Mouse (Mus musculus) CD4-positive helper T cell, adult 2 months (primary cell): ENCODE data around the gene Plpp7.
A peak's percentile ranks its signal among the peaks of the same experiment; 100 is the strongest.

ENCODE experiments used
- DNase-seq: peaks from one replicate; pipeline ENCODE4 v3.0.0-alpha.2; 2012; ENCODE audit warnings: low read depth, missing footprints, low spot score

The Plpp7 gene

DNA sequence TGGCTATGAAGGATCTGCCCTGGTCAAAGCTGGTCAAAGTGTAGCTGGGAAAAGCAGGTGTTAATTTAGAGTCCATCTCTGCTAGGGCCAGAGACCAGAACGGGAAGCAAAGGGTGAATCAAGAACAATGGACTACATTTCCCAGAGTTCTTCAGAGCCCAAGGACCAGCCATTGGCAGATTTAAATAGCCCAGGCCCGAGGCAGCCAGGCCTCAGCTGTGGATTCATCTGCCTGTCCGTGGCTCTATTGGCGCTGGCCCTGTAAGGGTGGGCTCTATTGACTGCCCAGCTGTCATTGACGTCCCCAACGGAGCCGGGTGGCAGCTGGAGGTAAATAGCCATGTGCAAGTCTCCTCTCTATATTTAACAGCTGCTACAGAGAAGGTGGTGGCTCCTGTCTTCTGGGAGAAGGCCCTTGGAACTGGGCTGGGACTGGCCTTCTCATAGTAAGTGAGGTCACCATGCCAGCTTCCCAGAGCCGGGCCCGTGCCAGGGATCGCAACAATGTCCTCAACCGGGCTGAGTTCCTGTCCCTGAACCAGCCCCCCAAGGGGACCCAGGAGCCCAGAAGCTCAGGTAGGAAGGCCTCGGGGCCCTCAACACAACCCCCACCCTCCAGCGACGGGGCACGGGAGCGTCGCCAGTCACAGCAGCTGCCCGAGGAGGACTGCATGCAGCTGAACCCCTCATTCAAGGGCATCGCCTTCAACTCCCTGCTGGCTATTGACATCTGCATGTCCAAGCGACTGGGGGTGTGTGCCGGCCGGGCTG is at the start of gene Plpp7:
Gene Plpp7 (plus strand): TSS at position 178 of the 771 bp plus-strand sequence.
- no peak for DNase-seq

DNA sequence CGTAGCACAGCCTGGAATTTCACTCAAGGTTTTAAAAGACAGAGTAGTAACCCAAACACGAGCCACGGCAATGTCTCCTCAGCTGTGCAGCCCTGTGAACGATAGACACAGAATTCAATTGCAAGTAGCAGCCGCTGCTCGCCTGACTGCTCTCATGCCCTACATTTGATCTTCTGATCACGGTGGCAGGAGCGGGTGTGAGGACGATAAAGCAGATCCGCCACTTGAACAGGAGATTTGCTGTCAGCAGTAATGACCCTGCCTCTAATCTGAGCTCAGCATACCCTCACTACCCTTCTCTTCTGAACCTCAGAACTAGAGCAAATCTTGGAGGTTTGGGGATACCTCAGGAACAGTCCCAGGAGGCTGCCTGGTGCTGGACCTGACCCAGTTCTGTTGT is 49.3 kb upstream of the Plpp7 start:
- no peak for DNase-seq

DNA sequence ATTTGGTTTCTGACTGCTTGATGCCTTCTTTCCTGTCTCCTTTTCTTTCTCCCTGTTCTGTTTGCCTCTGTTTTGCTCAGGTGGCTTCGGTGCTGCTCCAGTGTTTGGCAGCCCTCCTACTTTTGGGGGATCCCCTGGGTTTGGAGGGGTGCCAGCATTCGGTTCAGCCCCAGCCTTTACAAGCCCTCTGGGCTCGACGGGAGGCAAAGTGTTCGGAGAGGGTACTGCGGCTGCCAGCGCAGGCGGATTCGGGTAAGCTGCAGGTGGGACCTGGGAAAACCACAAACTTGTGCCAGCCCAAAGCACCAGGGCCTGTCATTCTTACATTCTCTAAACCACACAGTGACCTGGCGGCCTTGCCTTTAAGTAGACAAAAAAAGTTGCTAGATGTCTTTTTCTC is 48.0 kb upstream of the Plpp7 start:
- peak; percentile 68 for DNase-seq

DNA sequence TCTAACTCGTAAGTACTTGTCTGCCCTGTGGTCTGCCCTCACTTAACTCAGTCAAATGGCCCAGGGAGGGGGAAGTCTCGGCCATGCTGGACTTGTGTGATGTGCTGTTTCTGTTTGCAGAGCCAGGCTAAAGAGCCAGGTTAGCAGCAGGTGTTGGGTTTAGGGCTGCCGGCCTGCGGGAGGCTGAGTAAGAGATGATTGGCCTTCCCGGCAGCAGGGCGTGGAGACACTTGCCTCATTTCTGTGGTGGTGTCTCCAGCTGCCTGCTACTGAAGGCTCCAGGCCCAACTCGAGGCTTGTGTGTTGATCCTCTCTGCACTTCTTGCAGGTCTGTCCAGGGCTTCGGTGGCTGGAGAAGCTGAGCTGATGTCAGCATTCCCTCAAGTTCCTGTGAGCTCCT is 43.5 kb upstream of the Plpp7 start:
- no peak for DNase-seq

DNA sequence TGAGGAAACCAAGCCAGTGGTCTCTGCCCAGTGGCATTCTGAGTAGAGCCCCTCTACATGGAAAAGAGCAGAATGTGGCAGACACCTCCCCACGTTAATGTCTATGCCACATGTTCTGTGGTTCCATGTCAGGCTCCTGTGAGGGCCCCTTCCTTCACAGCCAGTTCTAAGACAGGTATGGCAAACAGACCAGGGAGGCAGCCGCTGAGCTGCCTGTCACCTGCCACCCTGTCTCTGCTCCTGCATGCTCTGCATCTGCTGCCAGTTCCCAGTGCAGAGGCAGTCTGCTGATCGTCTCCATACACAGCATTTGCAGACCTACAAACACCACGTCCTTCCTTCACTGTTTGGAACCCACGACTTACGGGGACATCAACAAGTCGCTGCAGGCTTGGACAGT is 42.9 kb upstream of the Plpp7 start:
- DNase-seq: no peak

DNA sequence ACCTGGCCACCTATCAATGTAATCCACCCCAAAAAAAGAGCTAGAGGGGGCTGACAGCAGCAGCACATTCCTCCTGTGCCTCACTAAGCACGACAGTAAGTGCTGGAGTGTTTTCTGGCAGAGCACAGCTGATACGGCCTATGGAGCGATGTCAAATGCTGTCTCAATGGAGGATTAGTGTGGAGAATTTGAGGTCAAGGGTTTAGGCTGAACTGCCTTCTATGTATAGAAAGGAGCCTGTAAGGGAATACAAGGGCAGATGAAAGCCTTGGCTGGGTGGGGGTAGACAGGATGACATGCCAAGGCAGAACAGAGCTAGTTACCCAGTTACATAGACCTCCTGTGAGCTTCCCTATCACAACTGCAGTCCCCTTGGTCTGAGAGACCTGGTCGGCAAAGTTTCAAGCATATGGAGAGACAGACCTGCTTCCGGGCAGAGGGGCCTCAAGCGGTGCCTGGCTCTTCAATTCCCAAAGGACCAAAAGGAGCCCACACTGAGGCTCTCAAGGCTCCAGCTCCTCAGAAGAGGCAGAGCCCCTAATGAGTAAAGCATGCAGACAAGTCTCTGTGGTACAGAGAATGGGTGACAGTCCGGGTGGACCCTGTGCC is 39.9 kb upstream of the Plpp7 start:
- no peak for DNase-seq

DNA sequence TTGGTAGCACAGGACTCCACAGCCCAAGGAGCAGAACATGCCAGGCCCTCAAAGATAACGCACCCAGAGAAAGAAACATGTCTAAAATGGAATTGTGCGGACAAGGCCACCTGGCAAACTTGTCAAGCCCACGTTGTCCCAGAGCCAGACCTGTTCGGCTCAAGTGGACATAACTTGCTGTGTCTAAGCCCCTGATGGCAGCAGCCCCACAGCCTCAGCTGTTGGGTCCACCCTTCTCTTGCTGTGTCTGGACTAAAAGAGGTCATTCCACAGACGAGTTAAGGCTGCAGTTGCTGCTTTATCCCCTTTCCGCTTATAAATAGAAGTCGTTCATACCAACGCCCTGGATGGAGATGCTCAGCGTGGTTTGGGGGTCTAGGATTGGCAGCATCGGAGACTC is 38.8 kb upstream of the Plpp7 start:
- DNase-seq: no peak

DNA sequence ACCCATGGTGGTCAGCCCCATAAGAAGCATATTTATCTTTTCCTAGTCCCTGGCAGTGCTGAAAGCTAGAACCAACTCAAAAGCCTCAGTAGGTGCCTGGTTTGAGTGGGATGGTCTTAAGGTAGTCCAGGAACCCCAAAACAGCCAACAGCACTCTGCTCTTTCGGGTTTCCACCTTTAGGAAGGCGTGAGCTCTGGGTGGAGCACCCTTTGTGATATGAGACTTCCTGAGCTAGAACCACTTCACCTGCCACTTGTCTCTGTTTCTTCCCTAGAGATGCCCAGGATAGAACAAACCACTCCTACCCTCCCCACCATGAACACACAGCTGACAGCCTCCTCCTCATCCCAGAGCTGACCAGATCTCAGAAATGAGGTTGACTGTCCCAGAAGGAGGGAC is 38.0 kb upstream of the Plpp7 start:
- peak; percentile 74 for DNase-seq

DNA sequence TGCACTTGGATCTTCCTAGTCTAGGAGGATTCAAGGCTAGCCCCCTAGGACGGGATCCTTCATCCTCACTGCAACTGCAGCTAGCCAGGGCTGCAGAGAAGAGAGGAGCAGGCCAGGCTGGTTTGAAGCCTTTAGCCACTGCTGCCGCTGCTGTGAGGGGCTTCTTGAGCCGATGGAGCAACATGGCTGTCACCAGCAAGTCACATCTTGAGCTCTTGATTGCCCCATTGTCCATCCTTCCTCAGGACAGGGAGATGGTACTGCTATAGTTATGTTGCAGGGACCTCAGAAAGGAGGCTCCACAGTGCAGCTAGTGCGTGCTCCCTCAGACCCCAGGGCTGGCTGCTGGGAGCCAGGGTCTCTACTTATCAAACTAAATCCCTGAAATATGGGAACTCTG is 37.5 kb upstream of the Plpp7 start:
- DNase-seq: no peak

DNA sequence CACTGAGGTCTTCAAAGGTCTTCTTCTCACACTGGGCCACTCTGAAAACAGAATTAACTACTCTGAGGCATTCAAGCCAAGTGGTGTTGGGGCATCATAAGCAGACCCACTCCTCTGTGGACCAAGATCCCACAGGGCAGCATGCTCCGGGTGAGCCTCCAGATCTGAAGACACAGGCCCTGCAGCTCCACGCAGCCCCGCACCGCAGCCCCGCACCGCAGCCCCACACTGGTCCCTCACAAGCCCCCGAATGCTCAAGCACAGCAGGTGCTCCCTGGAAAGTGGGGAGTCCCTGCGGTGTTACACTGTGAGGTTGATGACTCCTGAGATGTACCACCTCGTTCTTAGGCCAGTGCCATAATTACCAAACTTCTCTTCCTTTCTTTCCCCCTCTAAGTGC is 37.1 kb upstream of the Plpp7 start:
- no peak for DNase-seq

DNA sequence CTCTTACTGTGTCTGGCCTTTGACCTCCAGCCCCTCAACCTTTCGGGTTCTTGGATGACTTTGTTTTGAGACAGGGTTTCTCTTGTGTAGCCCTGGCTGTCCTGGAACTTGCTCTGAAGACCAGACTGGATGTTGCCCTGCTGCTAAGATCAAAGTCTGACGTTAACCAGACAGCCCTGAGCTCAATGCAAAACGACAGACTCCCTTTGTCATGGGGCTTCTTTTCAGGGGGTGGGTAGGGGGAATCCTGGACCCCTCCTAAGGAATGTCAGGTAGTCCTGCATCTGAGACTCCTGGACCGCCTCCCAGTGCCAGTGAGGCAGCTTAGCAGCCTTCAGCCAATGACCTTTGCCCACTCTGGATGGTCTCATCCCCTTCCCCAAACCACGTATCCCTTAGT is 36.6 kb upstream of the Plpp7 start:
- no peak for DNase-seq

DNA sequence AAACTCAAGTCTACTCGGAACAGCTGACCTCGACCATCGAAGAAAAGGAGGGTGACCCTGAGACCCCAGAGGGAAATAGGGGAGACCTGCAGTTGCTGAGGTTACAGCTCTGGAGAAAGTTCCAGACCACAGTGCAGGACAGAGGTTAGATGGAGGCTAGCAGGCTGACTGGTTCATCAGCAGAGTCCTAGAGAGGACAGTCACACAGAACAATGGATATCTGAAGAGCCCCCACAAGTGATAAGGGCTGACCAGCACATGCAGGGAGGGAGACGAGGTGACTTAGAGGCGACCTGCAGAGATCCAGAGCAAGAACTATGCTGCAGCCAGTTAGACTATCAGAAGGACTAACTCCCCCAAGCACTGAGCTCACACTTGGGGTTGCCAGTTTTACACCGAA is 35.7 kb upstream of the Plpp7 start:
- no peak for DNase-seq

DNA sequence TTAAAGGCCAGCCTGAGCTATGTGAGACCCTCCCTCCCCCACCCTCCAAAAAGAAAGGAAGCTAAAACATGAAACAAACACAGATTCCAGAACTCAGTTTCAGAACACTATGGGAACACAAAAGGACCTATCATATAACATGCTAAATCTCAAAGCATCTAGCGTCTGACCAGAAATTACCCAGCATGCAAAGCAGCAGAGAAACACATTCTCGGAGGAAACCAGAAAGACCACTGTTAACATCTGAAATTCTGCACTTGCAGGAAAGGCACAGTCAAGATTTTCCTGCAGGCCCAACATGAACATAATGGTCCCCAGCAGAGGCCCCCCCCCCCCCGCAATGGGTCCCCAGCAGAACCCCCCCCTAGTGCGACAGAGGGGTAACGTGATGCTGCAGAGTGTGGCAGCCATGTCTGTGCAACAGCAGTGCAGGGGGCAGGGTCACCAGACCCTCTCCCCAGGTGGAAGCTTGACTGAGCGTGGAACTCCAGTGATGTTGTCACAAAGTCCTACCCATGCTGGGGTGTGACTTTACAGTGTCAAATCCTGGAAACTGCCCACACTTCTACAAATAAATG is 35.0 kb upstream of the Plpp7 start:
- peak; percentile 37 for DNase-seq

DNA sequence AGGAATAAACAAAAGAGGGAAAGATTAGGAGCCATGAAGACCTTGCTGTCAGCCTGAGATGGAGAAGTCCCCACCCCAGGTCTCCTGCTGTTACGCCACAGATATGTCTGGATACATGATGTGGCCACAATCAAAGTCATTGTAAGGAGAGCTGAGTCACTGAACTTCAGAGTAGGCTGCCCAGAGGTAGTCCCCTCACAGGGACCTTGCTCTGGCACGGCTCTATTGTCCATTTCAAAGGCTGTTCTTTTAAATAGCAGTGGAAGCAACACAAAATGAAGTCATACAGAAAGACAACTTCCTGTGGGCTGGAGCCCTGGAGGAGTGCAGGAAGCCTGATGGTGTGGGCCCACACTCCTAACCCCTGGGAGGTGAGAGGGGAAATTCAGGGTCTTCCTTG is 34.1 kb upstream of the Plpp7 start:
- DNase-seq: peak; percentile 49

DNA sequence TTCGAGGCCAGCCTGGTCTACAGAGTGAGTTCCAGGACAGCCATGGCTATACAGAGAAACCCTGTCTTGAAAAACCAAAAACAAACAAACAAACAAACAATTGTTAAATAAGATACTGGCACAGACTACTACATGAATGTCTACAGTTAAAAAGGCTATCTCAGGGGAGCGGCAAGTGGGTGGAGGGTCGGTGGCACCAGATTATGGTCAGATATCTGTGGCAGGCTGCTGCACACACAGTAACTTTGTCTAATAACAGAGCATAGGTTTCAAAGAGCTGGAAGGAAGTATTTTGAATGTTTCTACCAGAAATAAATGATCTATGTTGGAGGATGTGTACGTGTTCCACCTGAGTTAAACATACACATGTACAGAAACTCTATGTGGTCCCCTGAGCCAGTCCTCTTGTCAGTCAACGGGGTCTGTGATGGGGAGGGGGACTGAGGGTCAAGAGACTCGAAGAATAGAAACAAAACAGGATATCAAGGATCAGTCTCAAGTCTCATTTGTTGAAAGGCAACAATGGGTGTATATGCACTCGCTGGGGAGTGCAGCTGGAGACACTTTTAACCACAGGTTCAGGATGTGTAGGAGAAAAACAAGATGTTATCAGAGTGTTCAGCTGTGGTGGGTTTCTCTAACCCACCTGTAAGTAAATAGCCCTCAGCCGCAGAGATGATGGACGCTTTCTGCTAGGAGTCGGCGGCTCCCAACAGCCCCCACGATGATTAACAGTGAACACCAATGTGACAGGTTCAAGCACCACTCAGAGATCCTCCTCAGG is 33.4 kb upstream of the Plpp7 start:
- peak; percentile 79 for DNase-seq

DNA sequence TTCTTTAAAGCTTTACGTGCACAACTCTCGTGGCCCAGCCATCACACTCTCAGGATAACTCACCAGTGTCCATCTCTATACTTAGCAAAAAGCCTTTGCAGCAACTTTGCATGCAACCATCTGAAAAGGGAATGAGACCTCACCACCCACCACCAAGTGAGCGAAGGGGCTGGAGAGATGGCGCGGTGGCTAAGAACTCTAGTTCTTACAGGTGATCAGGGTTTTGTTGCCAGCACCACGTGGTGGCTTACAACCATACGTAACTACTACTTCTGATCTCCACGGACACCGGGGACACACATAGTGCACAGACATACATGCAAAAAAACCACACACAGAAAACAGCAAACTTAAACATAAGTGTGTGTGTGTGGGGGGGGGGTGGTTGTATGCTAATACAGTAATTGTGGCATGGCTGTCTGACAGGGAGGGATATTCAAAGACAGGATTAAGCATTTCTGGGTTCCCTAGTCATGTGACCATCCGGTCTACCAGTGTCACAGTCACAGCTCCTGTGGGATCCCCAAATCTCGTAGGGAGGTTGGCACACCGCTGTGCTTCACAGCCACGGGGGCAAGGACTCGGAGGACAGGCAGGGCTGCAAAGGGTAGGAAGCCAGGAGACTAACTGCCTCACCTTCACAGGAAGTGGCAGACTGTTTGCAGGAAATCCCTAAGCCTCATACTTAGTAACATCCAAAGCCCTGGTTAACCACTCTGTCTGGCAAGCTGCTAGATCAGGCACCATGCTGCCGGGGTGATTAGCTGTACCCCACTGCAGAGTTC is 32.5 kb upstream of the Plpp7 start:
- peak; percentile 89 for DNase-seq

DNA sequence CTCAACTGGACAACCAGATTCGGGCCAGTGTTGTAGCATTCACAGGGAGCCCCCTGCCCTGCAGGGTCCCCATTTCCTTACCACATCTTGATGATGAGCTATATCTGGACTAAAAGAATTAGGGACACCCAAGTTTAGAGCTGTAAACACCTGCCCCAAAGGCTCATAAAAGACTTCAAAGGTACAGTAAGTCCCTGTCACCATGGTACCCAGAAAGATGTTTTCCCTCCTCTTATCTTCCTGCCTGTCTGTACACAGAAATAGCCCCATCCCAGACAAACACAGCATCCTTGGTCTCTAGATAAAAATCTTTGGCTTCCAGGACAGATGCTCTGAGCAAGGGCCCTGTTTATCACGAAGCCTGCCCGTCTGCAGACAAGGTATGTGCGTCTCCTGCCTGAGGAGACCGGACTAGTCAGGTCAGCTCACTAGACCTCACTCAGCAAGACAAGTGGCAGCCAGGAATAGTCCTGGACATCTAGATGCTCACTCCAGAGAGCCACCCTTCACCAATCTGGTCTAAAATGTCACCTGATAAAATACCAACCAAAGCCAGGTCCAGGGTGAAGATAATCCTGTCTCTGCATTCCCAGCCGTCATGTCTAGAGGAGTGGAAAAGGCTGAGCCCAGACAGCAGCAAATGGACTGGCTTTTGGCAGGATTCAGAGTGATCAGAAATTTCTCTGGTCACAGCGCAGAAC is 31.7 kb upstream of the Plpp7 start:
- DNase-seq: peak; percentile 79

DNA sequence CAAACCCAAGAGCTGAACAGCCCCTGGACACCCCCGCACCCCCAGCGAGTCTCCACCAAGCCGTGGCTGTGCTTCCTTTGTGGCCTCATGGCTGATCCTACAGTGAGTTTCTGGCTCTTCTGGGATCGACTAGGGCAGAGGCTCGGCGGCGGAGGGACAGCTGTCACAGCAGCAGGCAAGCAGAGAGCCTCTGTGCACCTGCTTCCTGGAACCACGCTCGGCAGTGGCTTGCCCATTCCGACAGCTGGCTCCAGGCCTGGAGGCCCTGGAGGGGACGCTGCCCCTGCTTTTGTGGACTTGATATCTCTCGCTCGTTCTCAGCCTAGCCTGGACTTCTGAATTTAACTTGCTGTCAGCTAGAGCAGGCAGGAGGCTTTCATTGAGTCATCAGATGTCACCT is 30.4 kb upstream of the Plpp7 start:
- no peak for DNase-seq

DNA sequence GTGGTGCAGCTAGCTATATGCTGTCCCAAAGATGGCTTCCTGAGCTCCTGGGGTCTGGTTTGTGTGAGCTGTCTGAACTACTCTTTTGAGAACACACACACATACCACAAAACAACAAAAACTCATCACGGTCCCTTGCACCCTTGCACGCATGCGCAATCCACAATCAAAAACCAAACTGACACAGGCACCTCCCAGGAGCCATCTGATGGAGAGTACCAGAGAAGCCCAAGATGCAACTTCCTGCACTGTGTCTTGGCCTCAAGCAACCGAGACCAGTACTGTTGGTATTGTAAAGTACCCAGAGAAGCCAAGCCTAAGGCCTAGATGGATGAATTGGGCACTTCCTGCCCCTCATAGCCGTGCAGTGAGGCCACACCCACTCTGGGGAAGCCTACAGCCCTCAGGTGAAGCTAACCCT is 29.9 kb upstream of the Plpp7 start:
- DNase-seq: peak; percentile 89

DNA sequence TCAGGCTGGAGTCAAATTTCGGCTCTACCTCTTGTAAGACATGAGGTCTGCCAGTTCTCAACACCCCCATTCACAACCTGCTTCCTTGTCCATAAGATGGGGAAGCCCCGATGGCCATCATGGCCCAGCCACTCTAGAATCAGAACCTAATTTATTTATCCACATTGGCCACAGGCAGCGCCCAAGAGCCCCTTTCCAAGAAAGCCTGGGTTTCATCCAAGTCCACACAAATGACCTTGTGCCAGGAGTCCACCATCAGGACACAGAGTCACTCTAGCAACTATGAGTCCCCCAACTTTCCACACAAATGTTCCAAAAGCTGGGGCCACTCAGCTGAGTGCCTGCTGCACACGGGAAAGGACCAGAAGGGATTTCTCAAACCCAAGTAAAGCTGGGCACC is 29.3 kb upstream of the Plpp7 start:
- no peak for DNase-seq
